17 mouse cellular contexts compared by ENCODE assay signal in the genomic region with DNA sequence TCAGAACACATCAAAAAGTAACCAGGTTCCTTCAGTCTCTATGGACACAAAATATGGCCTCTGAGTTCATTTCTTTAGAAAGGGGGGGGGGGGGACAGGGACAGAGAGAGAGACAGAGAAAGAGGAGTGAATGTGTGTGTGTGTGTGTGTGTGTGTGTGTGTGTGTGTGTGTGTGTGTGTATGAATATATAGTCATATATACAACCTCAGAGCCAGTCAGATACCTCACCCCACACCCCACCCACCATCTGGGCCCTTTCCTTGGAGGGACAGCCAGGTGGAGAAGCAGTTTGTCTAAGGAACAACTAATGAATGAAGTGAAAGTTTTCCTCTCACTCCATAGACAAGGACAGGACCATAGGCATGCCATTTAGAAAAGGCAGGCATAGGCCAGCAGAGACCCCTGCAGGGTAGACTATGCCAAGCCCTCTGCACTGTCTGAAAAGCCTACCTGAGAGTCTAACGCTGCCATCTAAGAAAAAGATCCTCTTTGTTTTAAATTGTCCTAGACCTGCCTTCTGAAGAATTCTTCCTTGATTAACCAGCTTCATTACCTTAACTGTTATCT.
DNase-seq lines count a peak whose midpoint lies in the region; ATAC-seq lines count a peak whose summit lies in the region.
"Had no signal": no experiment of that assay in that cellular context is flagged by ENCODE, and none has a peak within 500 bp of the region (broad histone marks: within the 10 kb centered on the region; RNA-seq: fewer than 3 reads in every experiment).

No protein-coding gene starts in this region.

- no peaks in the 10 kb centered on the region for H3K27me3 ChIP-seq in forebrain, embryonic 16.5 days (replicated peaks; ENCODE audit: control insufficient read depth, insufficient read depth, low read length)
- H3K27me3 ChIP-seq in forebrain, embryonic 12.5 days, result no peaks in the 10 kb centered on the region
- H3K27me3 ChIP-seq in neural tube, embryonic 13.5 days, result no peaks in the 10 kb centered on the region
- H3K27me3 ChIP-seq in hindbrain, embryonic 15.5 days, result no peaks in the 10 kb centered on the region
- no peaks in the 10 kb centered on the region for H3K27me3 ChIP-seq in midbrain, embryonic 16.5 days (ENCODE audit: control insufficient read depth, insufficient read depth, low read depth, low read length)
- H3K27me3 ChIP-seq: CH12.LX; embryonic facial prominence, embryonic 12.5 days; limb, embryonic 12.5 days had no signal

- DNase-seq in neural tube, embryonic 10.5 days (ENCODE audit: extremely low spot score, low spot score), result no peak
- DNase-seq in cerebellum, postnatal 10 days, result no peak
- DNase-seq in cerebellum, postnatal 36 days, result no peak
- DNase-seq: B cell, adult 2 months; liver, postnatal 0 days; spleen, adult 18-20 months had no signal

- H3K36me3 ChIP-seq in forebrain, embryonic 16.5 days (ENCODE audit: control insufficient read depth, insufficient read depth), result no peaks in the 10 kb centered on the region
- H3K36me3 ChIP-seq in forebrain, embryonic 12.5 days (replicated peaks), result no peaks in the 10 kb centered on the region
- H3K36me3 ChIP-seq in neural tube, embryonic 13.5 days, result no peaks in the 10 kb centered on the region
- no peaks in the 10 kb centered on the region for H3K36me3 ChIP-seq in hindbrain, embryonic 15.5 days
- H3K36me3 ChIP-seq in midbrain, embryonic 16.5 days (ENCODE audit: control insufficient read depth, insufficient read depth, low read length), result no peaks in the 10 kb centered on the region
- H3K36me3 ChIP-seq: embryonic facial prominence, embryonic 12.5 days; limb, embryonic 12.5 days had no signal

- H3K4me2 ChIP-seq in forebrain, embryonic 16.5 days (ENCODE audit: low read length), result no peak overlapping the region
- H3K4me2 ChIP-seq in forebrain, embryonic 12.5 days, result no peak overlapping the region
- H3K4me2 ChIP-seq in neural tube, embryonic 13.5 days, result no peak overlapping the region
- no peak overlapping the region for H3K4me2 ChIP-seq in hindbrain, embryonic 15.5 days
- H3K4me2 ChIP-seq in midbrain, embryonic 16.5 days (ENCODE audit: low read length), result no peak overlapping the region
- H3K4me2 ChIP-seq: embryonic facial prominence, embryonic 12.5 days; limb, embryonic 12.5 days; liver, embryonic 11.5 days had no signal

- WGBS in forebrain, embryonic 16.5 days, result 56% methylated on average over 1 of the region's 1 CpGs
- 41% methylated on average over 1 of the region's 1 CpGs for WGBS in forebrain, embryonic 12.5 days
- 52% methylated on average over 1 of the region's 1 CpGs for WGBS in neural tube, embryonic 13.5 days
- WGBS in hindbrain, embryonic 15.5 days, result 48% methylated on average over 1 of the region's 1 CpGs
- 41% methylated on average over 1 of the region's 1 CpGs for WGBS in midbrain, embryonic 16.5 days

- peak; percentile 43; the same call in 1 of the 2 replicates for ATAC-seq in forebrain, embryonic 16.5 days
- ATAC-seq in forebrain, embryonic 12.5 days (ENCODE audit: low FRiP score), result no peak
- peak; percentile 65; the same call in 1 of the 2 replicates for ATAC-seq in neural tube, embryonic 13.5 days (ENCODE audit: low read depth)
- ATAC-seq in hindbrain, embryonic 15.5 days (ENCODE audit: low FRiP score, low read depth), result 0 out of 2 replicates have a peak, but pooled peaks have one; percentile 46
- peak; percentile 37; the same call in 1 of the 2 replicates for ATAC-seq in midbrain, embryonic 16.5 days
- ATAC-seq: liver, postnatal 0 days had no signal

- H3K4me3 ChIP-seq in forebrain, embryonic 16.5 days (replicated peaks; ENCODE audit: low read length), result no peak overlapping the region
- H3K4me3 ChIP-seq in forebrain, embryonic 12.5 days (replicated peaks), result no peak overlapping the region
- H3K4me3 ChIP-seq in neural tube, embryonic 13.5 days, result no peak overlapping the region
- no peak overlapping the region for H3K4me3 ChIP-seq in hindbrain, embryonic 15.5 days
- H3K4me3 ChIP-seq in midbrain, embryonic 16.5 days (ENCODE audit: low read depth, low read length), result no peak overlapping the region
- H3K4me3 ChIP-seq: embryonic facial prominence, embryonic 12.5 days; gastrocnemius, adult 2 months; limb, embryonic 12.5 days had no signal

- H3K9me3 ChIP-seq in forebrain, embryonic 16.5 days (ENCODE audit: control insufficient read depth, low read length), result no peaks in the 10 kb centered on the region
- H3K9me3 ChIP-seq in forebrain, embryonic 12.5 days, result no peaks in the 10 kb centered on the region
- H3K9me3 ChIP-seq in neural tube, embryonic 13.5 days, result no peaks in the 10 kb centered on the region
- H3K9me3 ChIP-seq in hindbrain, embryonic 15.5 days, result no peaks in the 10 kb centered on the region
- no peaks in the 10 kb centered on the region for H3K9me3 ChIP-seq in midbrain, embryonic 16.5 days (replicated peaks; ENCODE audit: control insufficient read depth, low read length, poor library complexity, severe bottlenecking)
- H3K9me3 ChIP-seq: embryonic facial prominence, embryonic 12.5 days; limb, embryonic 12.5 days had no signal

- no peaks in the 10 kb centered on the region for H3K4me1 ChIP-seq in forebrain, embryonic 16.5 days (replicated peaks; ENCODE audit: control insufficient read depth, insufficient read depth, low read length)
- H3K4me1 ChIP-seq in forebrain, embryonic 12.5 days, result no peaks in the 10 kb centered on the region
- H3K4me1 ChIP-seq in neural tube, embryonic 13.5 days (replicated peaks), result no peaks in the 10 kb centered on the region
- no peaks in the 10 kb centered on the region for H3K4me1 ChIP-seq in hindbrain, embryonic 15.5 days (replicated peaks)
- no peaks in the 10 kb centered on the region for H3K4me1 ChIP-seq in midbrain, embryonic 16.5 days (ENCODE audit: control insufficient read depth, insufficient read depth, low read length)
- H3K4me1 ChIP-seq: embryonic facial prominence, embryonic 12.5 days; limb, embryonic 12.5 days had no signal

- H3K27ac ChIP-seq in forebrain, embryonic 16.5 days (ENCODE audit: low read length), result no peak overlapping the region
- H3K27ac ChIP-seq in forebrain, embryonic 12.5 days, result no peak overlapping the region
- H3K27ac ChIP-seq in neural tube, embryonic 13.5 days (replicated peaks), result no peak overlapping the region
- H3K27ac ChIP-seq in hindbrain, embryonic 15.5 days (replicated peaks), result no peak overlapping the region
- no peak overlapping the region for H3K27ac ChIP-seq in midbrain, embryonic 16.5 days (ENCODE audit: low read length)
- H3K27ac ChIP-seq: embryonic facial prominence, embryonic 12.5 days; gastrocnemius, adult 2 months; limb, embryonic 12.5 days; macrophage had no signal

- no peak overlapping the region for H3K9ac ChIP-seq in forebrain, embryonic 16.5 days (replicated peaks; ENCODE audit: low read depth, low read length)
- no peak overlapping the region for H3K9ac ChIP-seq in forebrain, embryonic 12.5 days
- H3K9ac ChIP-seq in neural tube, embryonic 13.5 days, result no peak overlapping the region
- H3K9ac ChIP-seq in hindbrain, embryonic 15.5 days, result no peak overlapping the region
- no peak overlapping the region for H3K9ac ChIP-seq in midbrain, embryonic 16.5 days (ENCODE audit: low read depth, low read length)
- H3K9ac ChIP-seq: embryonic facial prominence, embryonic 12.5 days; limb, embryonic 12.5 days; liver, postnatal 0 days had no signal
